Mouse (Mus musculus): ENCODE data around the gene Grin2c.

The Grin2c gene

GRCm38 (mm10) chr11:115265771-115266399, 1.2 kb downstream of the Grin2c start:
- no peak for DNase-seq (ENCODE audit: low spot score in 2 of 2)

DNA sequence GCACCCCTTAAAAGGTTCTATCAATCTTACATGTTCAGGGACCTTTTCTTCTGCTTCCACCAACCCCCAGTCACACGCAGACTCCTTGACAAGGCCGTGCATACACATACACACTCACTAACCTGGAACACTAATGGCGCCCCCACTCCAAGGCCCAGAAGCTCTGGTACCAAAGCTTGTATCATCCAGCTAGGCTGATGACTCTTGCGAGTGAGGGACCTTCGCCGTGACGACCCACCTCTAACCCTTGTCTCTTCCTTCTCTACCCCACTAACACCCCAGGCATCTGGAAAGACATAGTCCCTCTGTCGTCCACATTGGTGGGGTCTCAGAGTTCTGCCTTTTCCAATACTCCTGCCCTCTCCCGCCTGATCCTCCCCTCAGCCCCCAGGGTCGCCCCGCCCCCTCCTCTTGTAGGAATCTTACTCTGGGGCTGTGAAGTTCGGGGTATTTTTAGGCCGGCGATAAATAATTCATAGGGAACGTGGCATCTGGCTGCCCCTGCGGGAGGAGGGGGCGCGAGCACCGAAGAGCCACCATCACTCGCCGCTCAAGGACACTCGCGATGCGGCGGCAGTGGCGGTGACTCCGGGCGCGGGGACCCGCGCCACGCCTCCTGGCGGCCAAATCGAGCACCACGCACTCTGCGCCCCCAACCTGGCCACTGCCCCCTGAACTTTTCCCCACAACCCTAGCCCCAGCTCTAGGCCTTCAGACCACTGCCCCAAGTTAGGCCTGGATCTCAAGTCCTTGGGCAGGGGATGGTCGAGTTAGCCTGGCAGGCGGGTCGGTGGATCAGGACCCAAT, 2.0 kb downstream of the Grin2c start:
- no peak for DNase-seq (ENCODE audit: low spot score in 2 of 2)

DNA sequence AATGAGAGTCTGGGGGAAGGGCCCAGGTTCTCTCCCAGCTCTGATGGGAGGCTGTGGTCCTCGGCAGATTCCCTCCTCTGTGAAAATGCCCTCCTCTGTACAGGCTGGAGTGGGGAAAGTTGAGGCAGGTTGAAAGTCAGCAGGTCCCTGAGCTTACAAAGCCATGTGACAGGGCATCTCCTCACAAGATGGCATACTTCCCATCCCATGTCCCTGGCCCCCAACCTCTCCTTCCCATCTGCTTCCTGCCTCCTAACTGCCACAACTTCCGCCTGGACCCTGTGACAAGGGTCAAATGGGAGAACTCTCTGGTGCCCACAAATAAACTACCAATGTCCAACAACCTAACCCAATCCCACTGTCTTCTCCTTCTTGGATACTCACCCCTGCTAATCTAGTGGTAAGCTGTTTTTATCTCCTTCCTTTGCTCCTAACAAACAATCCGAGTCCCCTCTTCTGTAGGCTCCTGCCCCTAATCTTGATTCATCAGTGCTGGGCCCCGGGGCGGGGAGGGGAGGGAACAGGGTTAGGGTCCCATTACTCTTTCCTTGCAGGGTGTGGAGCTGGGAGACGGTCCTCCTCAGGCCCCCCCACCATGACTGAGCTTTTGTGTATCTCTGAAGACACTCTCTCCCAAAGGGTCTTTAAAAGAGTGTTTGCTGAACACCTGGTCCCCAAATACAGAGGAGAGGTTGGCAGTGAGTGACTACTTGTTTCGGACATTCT, 2.7 kb downstream of the Grin2c start:
- no peak for DNase-seq (ENCODE audit: low spot score in 2 of 2)

- no peak for DNase-seq (ENCODE audit: low spot score in 2 of 2)
Observed at GRCm38 (mm10) chr11:115262954-115263353, 4.1 kb downstream of the Grin2c start.

DNA sequence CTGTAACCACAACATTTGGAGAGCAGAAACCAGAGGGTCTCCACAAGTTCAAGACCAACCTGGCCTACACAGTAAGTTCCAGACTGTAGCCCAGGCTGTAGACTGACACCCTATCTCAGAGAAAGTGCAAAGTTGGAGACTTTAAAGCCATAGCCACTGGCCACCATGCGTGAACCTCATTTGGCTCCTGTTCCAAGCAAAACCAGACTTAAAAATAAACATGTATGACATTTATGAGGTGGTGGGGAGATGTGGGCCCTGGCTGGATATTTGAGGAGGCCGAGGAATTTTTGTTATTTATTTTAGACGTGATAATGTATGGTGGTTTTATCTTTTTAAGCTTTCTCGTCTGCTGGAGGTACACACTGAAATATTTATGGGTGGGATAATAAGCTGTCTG, 7.9 kb downstream of the Grin2c start:
- no peak for DNase-seq (ENCODE audit: low spot score in 2 of 2)

DNA sequence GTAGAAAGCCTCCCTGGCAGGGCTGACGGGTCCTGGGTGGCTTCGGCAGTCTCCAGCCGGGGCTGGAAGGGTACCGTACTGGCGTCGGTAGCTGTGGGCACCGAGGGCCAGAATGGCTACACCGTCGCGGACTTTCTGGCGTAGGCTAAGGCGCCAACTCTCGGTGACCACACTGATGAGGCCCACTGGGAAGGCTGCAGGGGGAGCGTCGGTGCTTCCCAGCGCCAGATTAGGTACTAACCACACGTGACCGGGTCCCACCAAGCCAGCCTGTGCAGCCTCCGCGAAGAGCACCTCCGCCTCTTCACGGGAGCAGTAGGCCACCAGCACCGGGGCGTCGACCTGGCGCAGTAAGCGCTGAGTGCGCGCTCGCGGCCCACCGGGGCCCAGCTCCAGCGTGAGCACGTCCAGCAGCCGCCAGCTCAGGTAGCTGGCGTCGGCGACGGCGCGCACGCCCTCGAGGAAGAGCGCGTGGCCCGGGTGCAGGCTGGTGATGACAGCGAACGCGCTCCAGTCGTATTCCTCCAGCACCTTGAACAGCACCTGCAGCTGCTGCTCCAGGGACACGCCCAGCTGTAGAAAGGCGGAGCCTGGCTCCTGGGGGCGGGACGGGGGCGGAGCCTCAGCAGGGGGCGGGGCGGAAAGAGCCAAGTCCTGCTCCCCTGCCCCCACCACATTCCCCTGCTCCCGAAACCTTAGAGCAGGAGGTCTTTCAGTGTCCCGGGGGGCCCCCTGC, 9.1 kb downstream of the Grin2c start:
- no peak for DNase-seq (ENCODE audit: low spot score in 2 of 2)

DNA sequence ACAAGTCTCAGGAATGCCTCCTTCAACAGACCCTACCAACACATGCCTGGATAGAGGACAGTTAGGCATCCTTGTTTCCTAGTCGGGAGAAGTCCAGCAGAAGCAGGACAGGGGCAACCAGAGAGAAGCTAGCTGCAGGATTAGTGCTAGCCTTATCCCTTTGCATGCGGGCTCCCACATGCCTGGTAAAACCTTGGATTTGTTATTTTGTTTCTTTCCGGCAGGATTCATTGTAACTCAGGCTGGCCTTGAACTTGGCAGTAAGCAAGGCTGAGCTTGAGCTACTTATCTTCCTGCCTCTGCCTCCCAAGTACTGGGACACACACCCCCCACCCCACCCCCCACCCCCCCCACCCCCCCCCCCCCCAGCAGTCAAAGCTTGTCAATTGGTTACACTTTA, 15.8 kb downstream of the Grin2c start:
- DNase-seq (ENCODE audit: low spot score in 2 of 2), result no peak

DNA sequence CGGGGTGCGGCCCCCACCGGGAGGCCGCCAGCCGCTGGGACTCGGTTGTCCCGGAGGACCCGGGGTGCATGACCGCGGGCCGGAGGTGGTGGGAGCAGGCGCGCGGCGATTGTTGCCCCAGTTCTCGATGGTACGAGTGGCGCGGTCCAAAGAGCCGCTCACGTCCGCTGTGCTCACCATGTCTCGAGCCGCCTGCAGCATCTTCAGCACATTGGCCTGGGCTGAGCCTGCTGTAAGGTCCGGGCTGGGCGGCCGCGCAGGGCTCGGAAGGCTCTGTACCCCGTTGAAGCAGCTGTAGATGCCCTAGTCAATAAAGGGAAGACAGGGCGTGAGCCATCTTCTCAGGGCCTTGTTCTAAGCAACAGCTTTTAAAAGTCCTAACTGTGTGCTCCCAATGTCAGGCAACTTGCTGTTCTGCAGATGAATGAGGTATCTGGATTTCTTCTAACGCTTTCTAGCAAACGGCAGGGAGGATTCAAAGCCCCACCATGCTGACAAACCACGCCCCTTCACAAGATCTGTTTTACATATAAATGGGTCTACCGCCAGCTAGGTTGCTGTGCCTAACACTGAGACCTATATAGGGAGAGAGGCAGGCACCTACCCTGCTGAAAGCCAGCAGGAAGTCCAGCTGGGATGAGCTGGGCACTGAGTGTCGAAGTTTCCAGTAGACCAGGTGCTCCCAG, 16.5 kb downstream of the Grin2c start:
- no peak for DNase-seq (ENCODE audit: low spot score in 2 of 2)

- no peak for DNase-seq (ENCODE audit: low spot score in 2 of 2)
Observed at GRCm38 (mm10) chr11:115249721-115250404, 17.2 kb downstream of the Grin2c start.

DNA sequence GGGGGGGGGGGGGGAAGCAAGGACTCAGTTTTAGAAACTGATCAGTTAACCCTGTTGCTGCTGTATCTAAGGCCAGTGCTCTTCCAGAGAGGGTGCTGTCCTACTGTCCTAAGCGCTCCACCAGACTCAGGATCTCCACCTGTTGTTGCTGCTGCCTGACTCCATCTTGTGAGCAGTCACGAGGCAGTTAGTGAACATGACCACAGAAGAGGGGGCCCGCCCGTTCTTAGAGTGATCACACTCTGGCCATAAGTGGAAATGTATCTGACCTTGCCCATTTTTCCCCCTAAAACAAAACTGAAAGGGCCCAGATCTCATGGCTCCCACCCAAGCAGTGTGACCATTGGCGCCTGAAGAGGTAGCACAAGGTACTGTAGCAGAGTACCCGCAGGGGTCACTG, 19.1 kb downstream of the Grin2c start:
- DNase-seq (ENCODE audit: low spot score in 2 of 2), result no peak

DNA sequence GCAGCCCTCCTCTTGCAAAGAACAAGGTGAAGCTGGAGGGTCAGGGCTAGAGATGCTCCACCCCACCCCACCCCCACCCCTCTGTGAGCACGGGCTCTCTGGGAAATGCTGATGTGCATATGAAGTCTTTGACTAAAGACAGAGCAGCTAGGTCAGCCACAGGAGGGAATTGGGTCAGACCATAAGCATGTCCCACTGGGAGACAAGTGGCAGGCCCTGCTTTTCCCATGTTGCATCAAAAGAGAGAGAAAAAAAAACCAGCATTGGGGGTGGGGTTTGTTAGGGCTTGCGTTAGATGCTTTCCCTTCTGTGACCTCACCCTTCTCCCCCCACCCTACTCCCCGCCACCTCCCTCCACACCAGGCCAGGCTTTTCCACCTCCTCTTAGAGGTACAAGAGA, 19.8 kb downstream of the Grin2c start:
- no peak for DNase-seq (ENCODE audit: low spot score in 2 of 2)

DNA sequence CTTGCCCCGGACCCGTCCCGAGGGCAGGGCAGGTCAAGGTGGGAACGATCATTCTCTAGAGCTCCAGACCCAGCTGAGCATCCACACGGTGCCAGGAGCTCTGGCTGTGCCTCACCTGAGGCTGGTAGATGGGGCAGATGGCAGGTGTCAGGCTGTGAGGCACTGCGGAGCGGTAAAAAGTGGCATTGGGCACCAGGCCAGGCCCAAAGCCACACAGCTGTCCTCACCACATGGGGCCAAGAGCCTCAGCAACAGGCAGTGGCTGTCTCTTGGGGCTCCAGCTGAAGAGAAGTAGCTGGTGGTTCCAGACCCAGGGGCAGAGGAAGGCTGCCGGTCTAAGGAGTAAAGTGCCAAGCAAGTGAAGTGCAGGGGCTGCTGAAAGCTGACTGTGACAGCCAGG, 20.7 kb downstream of the Grin2c start:
- DNase-seq (ENCODE audit: low spot score in 2 of 2), result no peak

- DNase-seq (ENCODE audit: low spot score in 2 of 2), result no peak
Observed at GRCm38 (mm10) chr11:115244840-115245239, 22.2 kb downstream of the Grin2c start.

GRCm38 (mm10) chr11:115243783-115244182, 23.3 kb downstream of the Grin2c start:
- DNase-seq (ENCODE audit: low spot score in 2 of 2), result no peak

DNA sequence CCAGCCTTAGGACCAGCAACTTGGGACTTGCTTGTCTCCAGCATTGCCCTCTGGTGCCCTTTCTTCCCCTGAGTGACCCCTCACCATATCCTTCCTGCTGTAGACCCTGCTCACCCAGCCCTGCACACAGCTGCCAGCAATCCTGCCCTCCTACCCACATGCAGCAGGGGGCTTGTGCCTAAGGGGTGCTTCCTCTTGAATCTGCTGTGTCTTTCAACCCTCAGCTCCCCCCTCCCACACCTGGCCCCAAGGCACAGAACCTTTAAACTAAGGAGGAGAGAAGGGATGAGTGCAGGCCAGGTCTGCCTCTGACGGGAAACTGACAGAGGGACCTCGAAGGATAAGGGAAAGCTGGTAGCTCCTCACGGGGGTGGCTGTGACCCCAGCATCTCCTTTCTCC, 24.3 kb downstream of the Grin2c start:
- no peak for DNase-seq (ENCODE audit: low spot score in 2 of 2)

DNA sequence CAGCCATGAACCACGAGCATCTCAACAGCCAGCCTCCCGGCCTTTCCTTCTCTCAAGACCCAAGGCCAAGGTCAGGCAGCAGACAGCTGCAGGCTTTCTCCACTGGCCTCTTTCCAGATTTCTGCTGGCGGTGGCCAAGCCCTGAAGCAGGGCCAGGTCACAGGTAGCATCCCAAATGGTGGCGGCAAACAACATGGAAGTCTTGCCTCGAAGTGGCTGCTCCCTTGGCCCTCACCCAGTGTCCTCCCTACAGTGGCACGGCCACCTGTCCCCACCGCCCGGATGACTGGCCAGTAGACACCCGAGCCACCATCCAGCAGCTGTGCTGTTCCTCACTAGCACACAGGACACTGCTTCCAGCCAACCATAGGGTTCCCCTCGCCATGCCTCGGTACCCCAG, 25.6 kb downstream of the Grin2c start:
- no peak for DNase-seq (ENCODE audit: low spot score in 2 of 2)

DNA sequence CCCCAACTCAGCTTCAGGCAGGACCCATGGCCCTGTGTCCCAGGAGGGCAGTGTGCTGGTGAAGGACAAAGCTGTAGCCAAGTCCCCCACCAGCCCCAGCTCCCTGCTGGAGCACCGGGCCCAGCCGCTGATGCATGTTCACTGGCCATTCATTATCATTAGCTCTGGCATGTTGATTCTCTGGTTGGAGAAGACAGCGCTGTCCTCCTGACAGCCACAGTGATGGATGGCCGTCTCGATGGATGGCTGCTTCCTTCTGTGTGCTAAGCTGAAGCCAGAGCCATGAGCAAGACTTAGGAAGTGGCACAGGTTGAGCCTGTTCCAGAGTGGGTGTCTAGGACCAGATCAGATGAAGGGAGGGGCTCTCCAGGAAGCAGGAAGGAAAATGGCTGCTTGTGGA, 30.5 kb downstream of the Grin2c start:
- DNase-seq (ENCODE audit: low spot score in 2 of 2), result no peak

GRCm38 (mm10) chr11:115234320-115235044, 32.6 kb downstream of the Grin2c start:
- no peak for DNase-seq (ENCODE audit: low spot score in 2 of 2)

GRCm38 (mm10) chr11:115233526-115234290, 33.3 kb downstream of the Grin2c start:
- DNase-seq (ENCODE audit: low spot score in 2 of 2), result no peak

DNA sequence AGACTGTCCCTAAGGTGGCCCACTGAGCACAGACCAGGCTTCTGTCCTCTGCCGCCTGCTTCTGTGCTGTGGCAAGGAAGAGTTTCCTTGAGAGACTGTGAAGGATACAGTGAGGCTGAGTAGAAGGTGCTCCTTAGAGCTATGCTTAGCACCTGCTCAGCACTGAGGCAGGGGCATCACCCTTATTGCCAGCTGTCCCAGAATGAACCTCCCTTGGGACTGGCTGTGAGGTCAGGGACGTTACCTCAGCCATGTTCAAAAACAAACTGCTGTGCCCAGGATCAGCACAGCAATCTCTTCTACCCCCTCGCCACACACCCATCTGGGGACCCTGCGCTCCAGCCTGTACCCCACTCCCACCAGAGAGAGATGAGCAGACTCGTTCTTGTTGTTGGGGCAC, 34.2 kb downstream of the Grin2c start:
- DNase-seq (ENCODE audit: low spot score in 2 of 2), result no peak
